Mouse (Mus musculus): ENCODE results near the gene Tshz2. TPM values are rescaled to one million over a fixed set of nuclear protein-coding genes. Genes with fewer than 3 reads are reported as not detected.

Tshz2 gene
- polyA plus RNA-seq, 1 experiment from 2014 or later = 3.4 TPM

GRCm38 (mm10) chr2:169996501-169997237 is 363.9 kb downstream of the Tshz2 start:
- H3K4me1 ChIP-seq (ENCODE audit: insufficient read depth, low read depth, low read length) = peaks cover 3% of the 10 kb centered on the region; the same call in 1 of the 2 replicates
- WGBS = 39% methylated on average over 16 of the region's 16 CpGs
- H3K27me3 ChIP-seq (replicated peaks; ENCODE audit: insufficient read depth, low read length) = no peaks in the 10 kb centered on the region
- no peak overlapping the region for H3K4me3 ChIP-seq (ENCODE audit: low read depth, low read length)
- no peak for ATAC-seq
- no peak for TF ChIP-seq EP300 (IDR thresholded peaks at IDR 0.05)
- no peak overlapping the region for H3K9ac ChIP-seq (replicated peaks; ENCODE audit: low read depth)
- DNase-seq (ENCODE audit: low spot score) = peak; percentile 23
- H3K36me3 ChIP-seq (ENCODE audit: insufficient read depth, low read length) = no peaks in the 10 kb centered on the region
- H3K9me3 ChIP-seq (ENCODE audit: low read length) = no peaks in the 10 kb centered on the region
- H3K4me2 ChIP-seq (replicated peaks; ENCODE audit: low read depth, low read length) = peak overlapping the region; percentile 5; the same call in 1 of the 2 replicates
- no peak overlapping the region for H3K27ac ChIP-seq (ENCODE audit: low read length)

- H3K4me2 ChIP-seq (replicated peaks; ENCODE audit: low read depth, low read length) = no peak overlapping the region
- no peaks in the 10 kb centered on the region for H3K36me3 ChIP-seq (ENCODE audit: insufficient read depth, low read length)
- WGBS = 54% methylated on average over 16 of the region's 16 CpGs
- ATAC-seq (no peak), DNase-seq (ENCODE audit: low spot score) (no peak)
- TF ChIP-seq EP300 (IDR thresholded peaks at IDR 0.05) (no peak), CTCF (IDR thresholded peaks at IDR 0.05) (no peak)
- H3K27me3 ChIP-seq (replicated peaks; ENCODE audit: insufficient read depth, low read length) = no peaks in the 10 kb centered on the region
- H3K9ac ChIP-seq (replicated peaks; ENCODE audit: low read depth) = no peak overlapping the region
- H3K4me3 ChIP-seq (ENCODE audit: low read depth, low read length) = no peak overlapping the region
- no peaks in the 10 kb centered on the region for H3K9me3 ChIP-seq (ENCODE audit: low read length)
- H3K4me1 ChIP-seq (ENCODE audit: insufficient read depth, low read depth, low read length) = peaks cover 3% of the 10 kb centered on the region; the same call in 1 of the 2 replicates
- no peak overlapping the region for H3K27ac ChIP-seq (ENCODE audit: low read length)
These were observed 364.6 kb downstream of the Tshz2 start for GRCm38 (mm10) chr2:169997276-169998049.

- 36% methylated on average over 11 of the region's 11 CpGs for WGBS
- H3K9me3 ChIP-seq (ENCODE audit: low read length) = no peaks in the 10 kb centered on the region
- TF ChIP-seq CTCF (IDR thresholded peaks at IDR 0.05) = no peak
- no peak for TF ChIP-seq EP300 (IDR thresholded peaks at IDR 0.05)
- H3K9ac ChIP-seq (replicated peaks; ENCODE audit: low read depth) = no peak overlapping the region
- no peak overlapping the region for H3K4me3 ChIP-seq (ENCODE audit: low read depth, low read length)
- ATAC-seq (no peak), DNase-seq (ENCODE audit: low spot score) (no peak)
- no peaks in the 10 kb centered on the region for H3K27me3 ChIP-seq (replicated peaks; ENCODE audit: insufficient read depth, low read length)
- peaks cover 3% of the 10 kb centered on the region; the same call in 1 of the 2 replicates for H3K4me1 ChIP-seq (ENCODE audit: insufficient read depth, low read depth, low read length)
- no peaks in the 10 kb centered on the region for H3K36me3 ChIP-seq (ENCODE audit: insufficient read depth, low read length)
- H3K4me2 ChIP-seq (replicated peaks; ENCODE audit: low read depth, low read length) = no peak overlapping the region
- H3K27ac ChIP-seq (ENCODE audit: low read length) = no peak overlapping the region
These were observed 366.1 kb downstream of the Tshz2 start for GRCm38 (mm10) chr2:169998878-169999337.

GRCm38 (mm10) chr2:170002594-170003504 is 370.0 kb downstream of the Tshz2 start:
- Histone ChIP-seq H3K9me3 (ENCODE audit: low read length) (no peaks in the 10 kb centered on the region), H3K4me3 (ENCODE audit: low read depth, low read length) (peak overlapping the region; percentile 23), H3K4me1 (ENCODE audit: insufficient read depth, low read depth, low read length) (no peaks in the 10 kb centered on the region), H3K27ac (ENCODE audit: low read length) (no peak overlapping the region), H3K4me2 (replicated peaks; ENCODE audit: low read depth, low read length) (peak overlapping the region; percentile 56), H3K9ac (replicated peaks; ENCODE audit: low read depth) (no peak overlapping the region), H3K27me3 (replicated peaks; ENCODE audit: insufficient read depth, low read length) (no peaks in the 10 kb centered on the region), H3K36me3 (ENCODE audit: insufficient read depth, low read length) (no peaks in the 10 kb centered on the region)
- 21% methylated on average over 25 of the region's 25 CpGs for WGBS
- peak; percentile 40 for TF ChIP-seq CTCF (IDR thresholded peaks at IDR 0.05)
- no peak for TF ChIP-seq EP300 (IDR thresholded peaks at IDR 0.05)
- ATAC-seq (peak; percentile 83), DNase-seq (ENCODE audit: low spot score) (peak; percentile 89)

- H3K9me3 ChIP-seq (ENCODE audit: low read length) = no peaks in the 10 kb centered on the region
- peak overlapping the region; percentile 56; the same call in 1 of the 2 replicates for H3K4me2 ChIP-seq (replicated peaks; ENCODE audit: low read depth, low read length)
- no peak overlapping the region for H3K9ac ChIP-seq (replicated peaks; ENCODE audit: low read depth)
- H3K27ac ChIP-seq (ENCODE audit: low read length) = no peak overlapping the region
- TF ChIP-seq CTCF (IDR thresholded peaks at IDR 0.05) (no peak), EP300 (IDR thresholded peaks at IDR 0.05) (no peak)
- ATAC-seq = no peak
- H3K4me3 ChIP-seq (ENCODE audit: low read depth, low read length) = no peak overlapping the region
- no peaks in the 10 kb centered on the region for H3K27me3 ChIP-seq (replicated peaks; ENCODE audit: insufficient read depth, low read length)
- 62% methylated on average over 8 of the region's 8 CpGs for WGBS
- DNase-seq (ENCODE audit: low spot score) = no peak
- H3K4me1 ChIP-seq (ENCODE audit: insufficient read depth, low read depth, low read length) = no peaks in the 10 kb centered on the region
- H3K36me3 ChIP-seq (ENCODE audit: insufficient read depth, low read length) = no peaks in the 10 kb centered on the region
These were observed 370.9 kb downstream of the Tshz2 start for GRCm38 (mm10) chr2:170003666-170004065.

Measured in lung, postnatal 0 days (tissue).